Mouse (Mus musculus): Measurements from ENCODE around the gene Irs2. TPM values are rescaled to one million over a fixed set of nuclear protein-coding genes. Genes with fewer than 3 reads are reported as not detected.

Irs2 gene
- polyA plus RNA-seq, 1 experiment: not detected

DNA sequence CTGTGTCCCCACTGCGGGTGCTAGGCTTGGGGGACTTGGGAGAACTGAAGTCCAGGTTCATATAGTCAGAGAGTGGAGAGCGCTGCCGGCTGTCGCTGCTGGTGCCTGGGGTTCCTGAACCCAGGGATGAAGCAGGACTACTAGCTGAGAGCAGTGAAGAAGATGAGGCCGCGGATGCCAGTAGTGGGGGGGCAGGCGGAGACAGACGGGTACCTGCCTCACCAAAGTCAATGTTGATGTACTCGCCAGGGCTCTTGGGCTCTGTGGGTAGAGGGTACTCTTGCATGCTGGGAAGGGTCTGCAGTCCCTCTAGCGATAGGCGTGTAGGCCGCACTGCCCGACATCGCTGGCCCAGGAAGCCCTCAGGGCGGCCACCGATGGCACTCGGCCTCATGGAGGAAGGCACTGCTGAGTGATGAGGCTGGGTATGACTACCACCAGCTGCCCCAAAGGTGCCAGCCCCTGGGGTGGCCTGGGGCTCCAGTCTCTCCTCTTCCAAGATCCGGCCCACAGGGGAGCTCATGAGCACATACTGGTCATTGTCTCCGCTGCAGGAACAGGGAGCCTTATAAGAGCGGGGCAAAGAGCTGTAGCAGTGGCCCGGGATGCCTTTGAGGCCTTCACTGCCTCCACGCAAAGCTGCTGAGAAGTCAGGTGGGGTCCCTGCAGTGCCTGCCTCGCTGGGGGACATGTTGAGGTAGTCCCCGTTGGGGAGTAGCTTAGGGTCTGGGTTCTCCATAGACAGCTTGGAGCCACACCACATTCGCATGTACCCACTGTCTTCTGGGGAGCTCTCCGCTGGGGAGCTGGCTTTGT is 2.6 kb downstream of the Irs2 start:
- no peak overlapping the region for H3K27ac ChIP-seq (ENCODE audit: insufficient read depth, low read depth, low read length)

DNA sequence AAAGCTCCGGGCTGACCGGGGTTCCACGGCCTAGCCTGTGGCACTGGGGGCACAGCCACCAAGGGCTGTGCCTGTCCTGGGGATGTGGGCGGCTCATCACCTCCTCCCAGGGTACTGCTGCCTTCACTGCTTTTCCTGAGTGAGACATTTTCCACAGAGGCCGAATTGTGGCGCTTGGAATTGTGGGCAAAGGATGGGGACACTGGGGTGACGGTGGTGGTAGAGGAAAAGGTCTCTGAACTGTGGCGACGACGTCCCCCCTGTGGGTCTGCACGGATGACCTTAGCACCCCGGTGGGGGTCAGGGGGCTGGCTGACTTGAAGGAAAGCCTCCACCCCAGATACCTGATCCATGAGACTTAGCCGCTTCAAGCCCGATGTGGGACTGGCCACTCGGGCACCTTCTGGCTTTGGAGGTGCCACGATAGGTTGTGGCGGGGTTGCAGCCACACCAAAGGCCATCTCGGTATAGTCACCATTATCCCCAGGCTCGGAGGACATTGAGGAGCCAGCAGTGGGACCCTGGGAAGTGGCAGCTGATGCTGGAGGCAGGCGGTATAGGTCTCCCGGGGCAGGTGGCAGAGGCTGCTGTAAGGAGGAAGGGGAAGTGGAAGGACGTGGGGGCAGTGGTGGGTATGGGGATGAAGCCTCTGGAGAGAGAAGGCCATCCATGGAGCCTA is 3.3 kb downstream of the Irs2 start:
- no peak overlapping the region for H3K27ac ChIP-seq (ENCODE audit: insufficient read depth, low read depth, low read length)

More for the DNA sequence above, 2.6 kb downstream of the Irs2 start:
- peaks cover 46% of the 10 kb centered on the region for H3K4me1 ChIP-seq (ENCODE audit: control insufficient read depth, insufficient read depth, low read length)
- peak overlapping the region; percentile 83 for H3K4me3 ChIP-seq (ENCODE audit: insufficient read depth, low read depth, low read length)
- WGBS: 78% methylated on average over 26 of the region's 26 CpGs
- no peak for TF ChIP-seq POLR2A (IDR thresholded peaks at IDR 0.05; ENCODE audit: insufficient read depth, low read depth, low read length)

DNA sequence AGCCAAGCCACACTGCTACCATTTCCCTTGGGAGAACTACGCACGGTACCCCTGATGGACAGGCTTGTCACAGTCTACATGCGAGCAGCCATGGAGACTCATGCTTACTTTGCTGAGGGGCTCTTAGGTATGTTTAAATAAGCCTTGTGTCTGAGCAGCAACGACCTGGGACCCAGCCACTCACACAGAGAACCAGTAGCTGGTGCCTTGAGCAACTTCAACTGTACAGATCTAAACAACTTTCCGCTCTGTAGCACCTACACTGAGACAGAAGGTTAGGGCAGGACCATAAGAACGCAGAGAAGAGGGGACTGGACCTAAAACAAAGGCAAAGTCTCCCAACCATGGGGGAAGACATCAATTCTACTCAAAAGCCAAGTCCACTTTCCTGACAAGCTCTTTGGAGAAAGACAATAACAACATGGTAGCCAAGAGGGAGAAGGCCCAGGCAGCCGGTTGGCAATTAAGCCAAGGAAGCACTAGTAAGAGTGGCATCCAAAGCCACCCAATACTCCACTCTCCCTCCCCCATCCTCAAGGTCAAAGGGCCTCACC is 4.3 kb downstream of the Irs2 start:
- Histone ChIP-seq H3K4me3 (ENCODE audit: insufficient read depth, low read depth, low read length) (peak overlapping the region; percentile 44), H3K4me1 (ENCODE audit: control insufficient read depth, insufficient read depth, low read length) (peaks cover 43% of the 10 kb centered on the region), H3K27ac (ENCODE audit: insufficient read depth, low read depth, low read length) (no peak overlapping the region)
- TF ChIP-seq CTCF (IDR thresholded peaks at IDR 0.05; ENCODE audit: insufficient read depth, low read depth, low read length): no peak
- no peak for TF ChIP-seq POLR2A (IDR thresholded peaks at IDR 0.05; ENCODE audit: insufficient read depth, low read depth, low read length)
- WGBS: 24% methylated on average over 7 of the region's 7 CpGs

More for the DNA sequence above, 3.3 kb downstream of the Irs2 start:
- peaks cover 46% of the 10 kb centered on the region for H3K4me1 ChIP-seq (ENCODE audit: control insufficient read depth, insufficient read depth, low read length)
- 66% methylated on average over 22 of the region's 22 CpGs for WGBS
- TF ChIP-seq CTCF (IDR thresholded peaks at IDR 0.05; ENCODE audit: insufficient read depth, low read depth, low read length) (no peak), POLR2A (IDR thresholded peaks at IDR 0.05; ENCODE audit: insufficient read depth, low read depth, low read length) (no peak)
- peak overlapping the region; percentile 44 for H3K4me3 ChIP-seq (ENCODE audit: insufficient read depth, low read depth, low read length)

DNA sequence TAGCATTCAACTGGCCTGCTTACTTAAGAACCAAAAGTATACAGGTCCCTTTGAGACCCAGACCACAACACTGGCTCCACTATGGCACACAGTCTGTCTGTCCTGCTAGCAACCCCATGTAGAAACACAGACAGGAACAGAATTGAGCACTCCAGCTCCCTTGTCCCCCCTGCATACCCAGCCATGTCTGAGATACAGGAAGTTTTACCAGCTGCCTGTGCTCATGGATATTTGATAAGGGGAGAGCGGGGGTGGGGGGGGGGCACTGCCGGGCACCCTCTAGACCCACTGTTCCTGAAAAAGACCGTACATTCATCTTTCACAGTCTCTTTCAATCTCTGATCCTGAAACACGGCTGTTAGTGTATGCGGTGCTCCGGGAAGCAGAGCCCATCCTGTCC is 5.0 kb downstream of the Irs2 start:
- peaks cover 45% of the 10 kb centered on the region for H3K4me1 ChIP-seq (ENCODE audit: control insufficient read depth, insufficient read depth, low read length)
- no peak for TF ChIP-seq CTCF (IDR thresholded peaks at IDR 0.05; ENCODE audit: insufficient read depth, low read depth, low read length)
- TF ChIP-seq POLR2A (IDR thresholded peaks at IDR 0.05; ENCODE audit: insufficient read depth, low read depth, low read length): no peak
- H3K27ac ChIP-seq (ENCODE audit: insufficient read depth, low read depth, low read length): no peak overlapping the region
- WGBS: 11% methylated on average over 6 of the region's 6 CpGs
- peak overlapping the region; percentile 44 for H3K4me3 ChIP-seq (ENCODE audit: insufficient read depth, low read depth, low read length)

DNA sequence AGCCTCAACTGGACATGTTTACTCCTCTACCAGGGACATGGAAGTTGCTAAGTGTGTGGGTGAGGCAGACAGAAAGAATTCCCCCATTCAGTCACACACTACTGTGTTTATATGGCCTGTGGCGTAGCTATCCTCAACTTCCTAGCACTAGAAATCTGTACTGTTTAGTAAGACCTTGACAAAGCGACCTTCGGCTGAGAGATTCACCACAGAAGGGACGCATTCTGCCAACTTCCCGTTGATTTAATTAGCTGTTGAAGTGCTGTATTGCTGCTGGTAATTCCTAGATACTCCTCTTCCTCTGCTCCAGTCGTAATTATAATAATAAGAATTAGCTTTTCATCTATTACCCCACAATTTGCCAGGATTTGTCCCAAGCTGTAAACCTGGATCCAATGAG is 5.4 kb downstream of the Irs2 start:
- no peak overlapping the region for H3K27ac ChIP-seq (ENCODE audit: insufficient read depth, low read depth, low read length)
- 23% methylated on average over 6 of the region's 6 CpGs for WGBS
- H3K4me1 ChIP-seq (ENCODE audit: control insufficient read depth, insufficient read depth, low read length): peaks cover 46% of the 10 kb centered on the region
- peak overlapping the region; percentile 23 for H3K4me3 ChIP-seq (ENCODE audit: insufficient read depth, low read depth, low read length)
- TF ChIP-seq POLR2A (IDR thresholded peaks at IDR 0.05; ENCODE audit: insufficient read depth, low read depth, low read length) (no peak), CTCF (IDR thresholded peaks at IDR 0.05; ENCODE audit: insufficient read depth, low read depth, low read length) (no peak)

DNA sequence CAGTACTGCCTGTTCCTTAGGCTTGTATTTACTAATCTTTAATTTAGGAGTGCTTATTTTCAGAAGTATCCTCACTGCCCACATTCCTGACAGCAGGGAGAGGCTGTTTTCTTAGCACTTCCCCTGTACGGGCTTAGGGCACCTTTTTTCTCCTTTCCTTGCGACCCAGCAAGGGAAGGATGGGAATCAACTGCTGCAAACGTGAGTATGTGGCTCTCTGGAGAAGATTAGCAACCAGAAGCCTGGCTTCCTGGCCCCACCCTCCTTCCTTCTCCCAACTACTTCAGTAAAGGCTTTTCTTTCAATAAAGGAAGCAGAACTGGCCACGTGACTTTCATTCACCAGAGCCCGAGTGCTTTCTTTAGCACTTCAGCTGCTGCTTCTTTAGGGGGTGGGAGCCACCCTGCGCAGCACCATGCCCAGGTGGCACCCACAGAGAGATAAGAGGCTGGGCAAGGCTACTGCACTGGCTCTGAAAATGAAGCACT is 7.2 kb downstream of the Irs2 start:
- TF ChIP-seq CTCF (IDR thresholded peaks at IDR 0.05; ENCODE audit: insufficient read depth, low read depth, low read length) (no peak), POLR2A (IDR thresholded peaks at IDR 0.05; ENCODE audit: insufficient read depth, low read depth, low read length) (no peak)
- WGBS: 14% methylated on average over 6 of the region's 6 CpGs
- Histone ChIP-seq H3K4me1 (ENCODE audit: control insufficient read depth, insufficient read depth, low read length) (peaks cover 35% of the 10 kb centered on the region), H3K4me3 (ENCODE audit: insufficient read depth, low read depth, low read length) (no peak overlapping the region), H3K27ac (ENCODE audit: insufficient read depth, low read depth, low read length) (no peak overlapping the region)

DNA sequence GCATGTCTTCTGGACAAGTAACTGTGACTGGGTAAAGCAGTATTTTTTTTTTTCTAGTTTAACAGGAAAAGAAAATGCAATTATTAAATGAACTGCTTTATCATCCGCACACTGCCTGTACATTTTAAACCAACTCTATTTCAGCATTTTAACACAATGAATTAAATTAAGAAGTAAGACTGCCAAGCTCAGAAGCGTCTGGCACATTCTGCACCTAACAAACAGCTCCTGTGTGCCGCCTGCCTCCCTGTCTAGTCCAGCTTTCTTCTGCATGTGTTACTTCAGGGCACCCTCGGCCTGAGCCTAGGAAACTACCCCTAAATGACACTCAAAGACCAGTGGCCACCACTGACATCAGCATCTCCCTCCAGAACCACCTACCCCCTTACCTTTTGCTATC is 8.7 kb downstream of the Irs2 start:
- WGBS: 50% methylated on average over 4 of the region's 4 CpGs
- TF ChIP-seq POLR2A (IDR thresholded peaks at IDR 0.05; ENCODE audit: insufficient read depth, low read depth, low read length): no peak
- no peak for TF ChIP-seq CTCF (IDR thresholded peaks at IDR 0.05; ENCODE audit: insufficient read depth, low read depth, low read length)
- H3K4me3 ChIP-seq (ENCODE audit: insufficient read depth, low read depth, low read length): no peak overlapping the region
- peaks cover 21% of the 10 kb centered on the region for H3K4me1 ChIP-seq (ENCODE audit: control insufficient read depth, insufficient read depth, low read length)
- H3K27ac ChIP-seq (ENCODE audit: insufficient read depth, low read depth, low read length): no peak overlapping the region

DNA sequence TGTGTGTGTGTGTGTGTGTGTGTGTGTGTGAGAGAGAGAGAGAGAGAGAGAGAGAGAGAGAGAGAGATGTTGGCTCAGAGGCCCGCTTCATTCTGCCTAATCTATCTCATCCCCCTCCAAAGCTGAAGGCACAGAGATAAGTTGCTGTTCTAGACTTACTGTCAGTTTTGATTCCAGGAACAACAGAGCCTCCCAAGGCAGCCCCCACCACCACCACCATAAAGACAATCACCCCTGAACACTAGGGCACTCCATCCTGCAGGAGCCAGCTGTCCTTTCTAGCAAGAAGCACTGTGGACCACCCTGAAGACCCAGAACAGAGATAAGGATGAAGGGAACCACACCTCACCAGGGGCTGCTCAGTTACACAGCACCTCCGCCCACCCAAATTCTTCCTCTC is 12.0 kb downstream of the Irs2 start:
- WGBS: 100% methylated on average over 2 of the region's 2 CpGs
- Histone ChIP-seq H3K4me1 (ENCODE audit: control insufficient read depth, insufficient read depth, low read length) (peaks cover 20% of the 10 kb centered on the region), H3K4me3 (ENCODE audit: insufficient read depth, low read depth, low read length) (no peak overlapping the region), H3K27ac (ENCODE audit: insufficient read depth, low read depth, low read length) (no peak overlapping the region)
- TF ChIP-seq CTCF (IDR thresholded peaks at IDR 0.05; ENCODE audit: insufficient read depth, low read depth, low read length): no peak
- TF ChIP-seq POLR2A (IDR thresholded peaks at IDR 0.05; ENCODE audit: insufficient read depth, low read depth, low read length): no peak

DNA sequence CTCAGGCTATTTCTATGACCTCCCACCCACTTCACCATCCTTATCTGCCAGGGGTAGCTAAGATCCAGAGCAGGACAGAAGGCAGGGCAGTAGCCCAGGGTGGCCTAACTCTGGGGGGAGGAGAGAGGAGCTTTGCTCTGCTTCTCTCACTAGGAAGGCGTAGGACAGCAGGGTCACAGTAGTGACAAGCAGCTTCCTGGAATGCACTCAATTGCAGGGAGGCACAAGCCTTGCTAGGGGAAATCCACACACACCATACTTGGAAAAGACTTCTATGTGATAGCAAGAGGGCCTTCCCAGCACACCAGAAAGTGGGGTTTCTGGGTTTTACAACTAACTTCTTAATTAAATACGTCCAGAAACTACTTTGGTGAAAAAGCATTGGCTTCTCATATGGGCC is 12.5 kb downstream of the Irs2 start:
- no peak overlapping the region for H3K27ac ChIP-seq (ENCODE audit: insufficient read depth, low read depth, low read length)
- TF ChIP-seq CTCF (IDR thresholded peaks at IDR 0.05; ENCODE audit: insufficient read depth, low read depth, low read length) (no peak), POLR2A (IDR thresholded peaks at IDR 0.05; ENCODE audit: insufficient read depth, low read depth, low read length) (no peak)
- H3K4me3 ChIP-seq (ENCODE audit: insufficient read depth, low read depth, low read length): no peak overlapping the region
- peaks cover 20% of the 10 kb centered on the region for H3K4me1 ChIP-seq (ENCODE audit: control insufficient read depth, insufficient read depth, low read length)
- WGBS: 91% methylated on average over 2 of the region's 2 CpGs
